Mouse (Mus musculus) testis, adult 2 months (tissue): ENCODE results near the gene Ltn1.

Experiments
- CTCF ChIP-seq: fragments of 200-500 bp; IDR thresholded peaks from 2 replicates; pipeline ENCODE4 v1.5.1; 2012; ENCODE audit warnings: low read depth, mild to moderate bottlenecking, inconsistent platforms, low read length, moderate library complexity; ENCODE audit not compliant: control insufficient read depth, insufficient read depth, insufficient replicate concordance
- POLR2A ChIP-seq: fragments of 200-500 bp; IDR thresholded peaks from 2 replicates; pipeline ENCODE4 v1.6.1; 2012; ENCODE audit warnings: low read depth, mild to moderate bottlenecking, inconsistent platforms, low read length, moderate library complexity; ENCODE audit not compliant: control insufficient read depth

GRCm38 (mm10) chr16:87393813-87394548 is 38.4 kb downstream of the Ltn1 start:
- peak; percentile 44; the same call in 1 of the 2 replicates for TF ChIP-seq CTCF
- TF ChIP-seq POLR2A = no peak
